Mouse (Mus musculus): ENCODE results near the gene Inafm1. TPM values are rescaled to one million over a fixed set of nuclear protein-coding genes. Genes with fewer than 3 reads are reported as not detected.
"Not testable (repeated sequence)": the region's sequence is repeated elsewhere in the genome, so short reads cannot be mapped to it uniquely, and the experiment has no call there.

Inafm1 gene
- polyA plus RNA-seq, 1 experiment from 2014 or later: 10.7 TPM

DNA sequence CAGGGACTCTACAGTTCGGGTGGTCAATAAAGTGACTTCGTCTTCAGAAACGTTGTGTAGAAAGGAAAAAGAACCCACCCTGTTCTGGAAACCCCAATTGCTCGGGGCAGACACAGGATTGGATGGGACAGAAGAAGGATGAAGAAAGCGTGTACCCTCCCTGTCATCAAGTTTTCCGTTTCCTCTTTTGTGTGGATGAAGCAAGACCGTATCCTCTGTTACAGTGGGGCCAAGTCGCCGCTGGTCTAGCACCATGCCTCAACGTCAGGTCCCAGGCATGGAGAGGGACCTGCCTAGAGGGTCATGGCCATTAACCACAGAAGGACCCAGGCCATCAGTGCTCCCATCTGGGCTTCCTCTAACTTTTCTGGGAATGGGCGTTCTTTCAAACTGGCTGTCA lies 15.6 kb downstream of the Inafm1 start:
- Histone ChIP-seq H3K4me1 (no peaks in the 10 kb centered on the region), H3K27me3 (replicated peaks) (no peaks in the 10 kb centered on the region), H3K4me3 (no peak overlapping the region), H3K9ac (no peak overlapping the region), H3K9me3 (no peaks in the 10 kb centered on the region), H3K27ac (replicated peaks) (no peak overlapping the region), H3K4me2 (no peak overlapping the region), H3K36me3 (no peaks in the 10 kb centered on the region)
- WGBS: 74% methylated on average over 11 of the region's 11 CpGs
- ATAC-seq (ENCODE audit: extremely low read depth, insufficient number of reproducible peaks, low FRiP score, low TSS enrichment): no peak

DNA sequence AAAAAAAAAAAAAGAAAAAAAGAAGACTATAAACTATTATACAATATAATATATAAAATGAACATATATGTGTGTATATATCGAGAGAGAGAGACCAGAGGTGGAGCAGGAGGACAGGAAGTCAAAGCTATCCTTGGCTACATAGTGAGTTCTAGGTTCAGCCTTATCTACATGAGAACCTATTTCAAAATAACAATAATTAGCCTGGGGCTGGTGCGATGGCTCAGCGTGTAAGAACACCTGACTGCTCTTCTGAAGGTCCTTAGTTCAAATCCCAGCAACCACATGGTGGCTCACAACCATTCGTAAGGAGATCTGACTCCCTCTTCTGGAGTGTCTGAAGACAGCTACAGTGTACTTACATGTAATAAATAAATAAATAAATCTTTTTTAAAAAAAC lies 17.5 kb downstream of the Inafm1 start:
- not testable (repeated sequence) for H3K27me3 ChIP-seq (replicated peaks); H3K9ac ChIP-seq; ATAC-seq (ENCODE audit: extremely low read depth, insufficient number of reproducible peaks, low FRiP score, low TSS enrichment); H3K4me3 ChIP-seq; H3K9me3 ChIP-seq; H3K27ac ChIP-seq (replicated peaks); H3K4me1 ChIP-seq; H3K36me3 ChIP-seq; H3K4me2 ChIP-seq
- WGBS: 76% methylated on average over 4 of the region's 4 CpGs

DNA sequence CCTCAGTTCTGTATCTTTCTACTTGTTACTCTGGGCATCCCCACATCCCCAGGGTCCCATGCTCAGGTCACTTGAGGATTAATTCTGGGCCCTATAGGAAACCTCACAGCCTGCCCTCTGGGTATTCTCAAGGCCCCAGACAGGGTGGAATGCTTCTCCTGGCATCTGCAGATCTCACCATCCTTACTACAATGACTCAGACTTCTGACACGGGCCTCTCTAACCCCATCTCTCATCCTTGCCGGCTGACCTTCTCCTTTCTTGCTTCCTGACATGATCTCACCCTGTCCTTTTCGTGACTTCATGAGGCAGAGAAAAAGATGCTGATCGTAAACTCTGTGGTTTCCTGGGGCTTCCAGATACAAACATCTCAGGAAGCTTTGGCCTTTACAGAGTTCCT lies 19.2 kb downstream of the Inafm1 start:
- no peak overlapping the region for H3K27ac ChIP-seq (replicated peaks)
- no peaks in the 10 kb centered on the region for H3K27me3 ChIP-seq (replicated peaks)
- no peak overlapping the region for H3K4me2 ChIP-seq
- no peaks in the 10 kb centered on the region for H3K4me1 ChIP-seq
- H3K9me3 ChIP-seq: no peaks in the 10 kb centered on the region
- H3K9ac ChIP-seq: no peak overlapping the region
- no peak overlapping the region for H3K4me3 ChIP-seq
- WGBS: 42% methylated on average over 4 of the region's 4 CpGs
- no peaks in the 10 kb centered on the region for H3K36me3 ChIP-seq
- ATAC-seq (ENCODE audit: extremely low read depth, insufficient number of reproducible peaks, low FRiP score, low TSS enrichment): no peak

DNA sequence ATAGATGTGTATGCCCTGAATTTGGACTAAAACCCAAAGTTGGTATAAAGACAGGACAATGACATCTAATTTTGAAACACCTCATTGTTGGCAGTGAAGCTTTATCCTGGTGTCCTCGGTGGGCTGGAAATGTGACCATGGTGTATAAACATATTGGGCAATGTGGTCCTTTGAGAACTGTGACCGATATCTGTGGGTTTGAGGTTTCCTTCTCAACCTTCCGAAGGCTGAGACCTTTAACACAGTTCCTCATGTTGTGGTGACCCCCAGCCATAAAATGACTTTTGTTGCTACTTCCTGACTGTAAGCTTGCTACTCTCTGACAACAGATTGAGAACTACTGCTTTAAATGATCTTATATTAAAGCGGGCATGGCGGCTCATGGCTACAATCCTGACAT lies 22.7 kb downstream of the Inafm1 start:
- H3K4me2 ChIP-seq: no peak overlapping the region
- WGBS: 79% methylated on average over 5 of the region's 5 CpGs
- H3K9me3 ChIP-seq: no peaks in the 10 kb centered on the region
- no peak for ATAC-seq (ENCODE audit: extremely low read depth, insufficient number of reproducible peaks, low FRiP score, low TSS enrichment)
- H3K4me3 ChIP-seq: no peak overlapping the region
- H3K4me1 ChIP-seq: no peaks in the 10 kb centered on the region
- no peak overlapping the region for H3K9ac ChIP-seq
- no peaks in the 10 kb centered on the region for H3K27me3 ChIP-seq (replicated peaks)
- no peaks in the 10 kb centered on the region for H3K36me3 ChIP-seq
- H3K27ac ChIP-seq (replicated peaks): no peak overlapping the region

DNA sequence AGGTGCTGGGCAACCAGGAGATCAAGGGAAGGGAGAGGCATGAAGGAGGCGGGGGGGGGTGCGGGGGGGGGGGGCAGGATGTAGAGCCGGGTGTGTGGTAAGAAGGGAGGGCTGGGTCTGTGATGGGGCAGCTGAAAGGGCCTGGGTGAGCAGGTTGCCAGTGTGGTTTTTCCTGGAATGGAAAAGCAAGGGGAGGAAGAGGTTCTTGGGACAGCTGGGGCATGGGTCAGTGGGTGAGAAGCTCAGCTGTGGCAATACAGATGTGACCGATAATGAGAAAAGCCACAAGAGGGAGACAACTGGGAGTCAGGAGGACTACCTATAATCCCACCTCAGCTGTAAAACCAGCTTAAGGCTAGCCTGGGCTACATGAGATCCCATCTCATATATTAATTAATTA lies 27.5 kb downstream of the Inafm1 start:
- Histone ChIP-seq H3K9ac (no peak overlapping the region), H3K36me3 (no peaks in the 10 kb centered on the region), H3K4me2 (no peak overlapping the region), H3K27me3 (replicated peaks) (no peaks in the 10 kb centered on the region), H3K4me3 (no peak overlapping the region), H3K4me1 (peaks cover 6% of the 10 kb centered on the region; the same call in 1 of the 2 replicates), H3K9me3 (no peaks in the 10 kb centered on the region), H3K27ac (replicated peaks) (no peak overlapping the region)
- 29% methylated on average over 3 of the region's 4 CpGs for WGBS
- no peak for ATAC-seq (ENCODE audit: extremely low read depth, insufficient number of reproducible peaks, low FRiP score, low TSS enrichment)

DNA sequence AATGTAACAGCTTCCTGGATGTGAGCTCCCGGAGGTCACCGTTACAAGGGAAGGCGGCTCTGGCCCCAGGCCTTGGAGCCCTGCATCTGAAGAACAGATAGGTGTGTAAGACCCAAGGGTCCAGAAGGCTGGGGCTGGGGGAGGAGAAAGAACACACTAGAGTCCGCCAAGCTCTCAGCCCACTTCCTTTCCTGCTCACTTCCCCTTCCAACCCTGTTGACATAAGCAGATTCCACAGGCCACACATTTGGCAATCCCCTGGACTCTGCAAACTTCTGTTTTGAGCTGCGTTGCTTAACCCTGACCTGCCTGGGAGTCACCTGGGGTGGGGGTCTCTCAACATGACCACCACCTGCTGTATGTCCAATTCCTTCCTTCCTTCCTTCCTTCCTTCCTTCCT lies 29.4 kb downstream of the Inafm1 start, which contains the start of gene C5ar2:
C5ar2 (minus strand) TSS at position 88 of the 400 bp plus-strand sequence.
- Histone ChIP-seq H3K4me1 (peaks cover 15% of the 10 kb centered on the region), H3K4me3 (no peak within 1 kb of the TSS), H3K36me3 (no peaks in the 10 kb centered on the region), H3K27me3 (replicated peaks) (no peaks in the 10 kb centered on the region), H3K4me2 (no peak within 1 kb of the TSS), H3K27ac (replicated peaks) (peak within 1 kb of the TSS; percentile 54; the same call in 1 of the 2 replicates), H3K9ac (no peak within 1 kb of the TSS), H3K9me3 (no peaks in the 10 kb centered on the region)
- 54% methylated on average over 5 of the region's 5 CpGs for WGBS
- ATAC-seq (ENCODE audit: extremely low read depth, insufficient number of reproducible peaks, low FRiP score, low TSS enrichment): no peak

DNA sequence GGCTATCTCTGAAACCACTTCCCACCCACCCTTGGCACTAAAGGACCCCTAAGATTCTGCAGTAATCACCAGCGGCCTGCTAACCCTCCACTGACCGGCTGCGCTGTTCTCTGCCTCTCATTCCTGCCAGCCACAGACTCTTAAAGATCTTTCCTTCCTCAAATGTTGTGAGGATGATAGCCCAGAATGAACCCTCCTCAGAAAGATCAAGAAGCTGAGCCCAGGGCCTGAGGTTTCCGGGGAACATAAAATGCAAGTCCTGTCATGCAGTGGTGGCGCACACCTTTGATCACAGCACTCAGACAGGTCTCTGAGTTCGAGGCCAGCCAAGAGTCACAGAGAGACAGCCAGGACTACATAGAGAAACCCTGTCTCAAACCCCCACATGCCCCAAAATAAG lies 31.2 kb downstream of the Inafm1 start:
- Histone ChIP-seq H3K27ac (replicated peaks) (0 out of 2 replicates have a peak overlapping the region, but pooled peaks have one; percentile 20), H3K4me3 (no peak overlapping the region)

DNA sequence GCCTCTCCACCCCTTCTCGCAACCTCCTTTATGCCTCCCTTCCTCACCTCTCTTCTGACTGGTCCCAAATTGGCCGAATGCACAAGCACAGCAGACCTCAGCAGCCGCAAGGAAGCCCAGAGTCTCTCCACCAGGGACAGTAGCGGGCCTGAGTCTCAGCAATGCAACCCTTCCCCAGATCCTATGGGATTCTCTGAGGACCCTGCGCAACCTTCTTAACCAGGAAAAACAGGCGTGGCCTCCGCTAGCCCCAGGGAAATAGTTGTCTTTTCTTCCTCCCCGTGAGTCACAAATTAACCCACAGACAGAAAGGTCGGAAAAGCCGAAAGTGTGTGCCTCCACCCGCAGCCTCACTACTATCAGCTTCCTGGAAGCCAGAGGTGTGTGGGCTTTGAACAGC lies 31.6 kb downstream of the Inafm1 start:
- Histone ChIP-seq H3K9ac (peak overlapping the region; percentile 1; the same call in 1 of the 2 replicates), H3K27me3 (replicated peaks) (no peaks in the 10 kb centered on the region), H3K36me3 (no peaks in the 10 kb centered on the region), H3K4me1 (peaks cover 15% of the 10 kb centered on the region), H3K4me2 (no peak overlapping the region), H3K4me3 (no peak overlapping the region), H3K27ac (replicated peaks) (0 out of 2 replicates have a peak overlapping the region, but pooled peaks have one; percentile 20), H3K9me3 (no peaks in the 10 kb centered on the region)
- WGBS: 43% methylated on average over 11 of the region's 11 CpGs
- no peak for ATAC-seq (ENCODE audit: extremely low read depth, insufficient number of reproducible peaks, low FRiP score, low TSS enrichment)

More for the DNA sequence above, 31.2 kb downstream of the Inafm1 start:
- Histone ChIP-seq H3K36me3 (no peaks in the 10 kb centered on the region), H3K9me3 (no peaks in the 10 kb centered on the region), H3K4me2 (no peak overlapping the region), H3K4me1 (peaks cover 15% of the 10 kb centered on the region), H3K9ac (no peak overlapping the region; the same call in 1 of the 2 replicates), H3K27me3 (replicated peaks) (no peaks in the 10 kb centered on the region)
- WGBS: 62% methylated on average over 6 of the region's 6 CpGs
- ATAC-seq (ENCODE audit: extremely low read depth, insufficient number of reproducible peaks, low FRiP score, low TSS enrichment): no peak

DNA sequence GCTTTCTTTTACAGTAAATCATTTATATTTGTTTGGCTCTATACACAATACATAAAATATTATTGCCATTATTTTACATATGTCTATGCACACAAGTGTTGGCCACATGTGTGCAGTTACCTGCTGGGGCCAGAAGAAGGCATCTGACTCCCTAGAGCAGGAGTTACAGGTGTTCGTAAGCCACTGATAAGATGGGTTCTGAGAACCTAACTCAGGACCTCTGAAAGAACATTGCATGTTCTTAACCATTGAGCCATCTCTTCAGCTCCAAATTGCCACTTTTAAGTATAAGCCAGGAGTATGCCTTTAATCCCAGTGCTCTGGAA lies 32.5 kb downstream of the Inafm1 start:
- Histone ChIP-seq H3K9ac (no peak overlapping the region), H3K36me3 (no peaks in the 10 kb centered on the region), H3K4me1 (peaks cover 15% of the 10 kb centered on the region), H3K4me2 (no peak overlapping the region), H3K9me3 (no peaks in the 10 kb centered on the region), H3K27me3 (replicated peaks) (no peaks in the 10 kb centered on the region), H3K27ac (replicated peaks) (0 out of 2 replicates have a peak overlapping the region, but pooled peaks have one; percentile 20), H3K4me3 (no peak overlapping the region)
- WGBS: 87% methylated on average over 1 of the region's 1 CpGs
- no peak for ATAC-seq (ENCODE audit: extremely low read depth, insufficient number of reproducible peaks, low FRiP score, low TSS enrichment)

DNA sequence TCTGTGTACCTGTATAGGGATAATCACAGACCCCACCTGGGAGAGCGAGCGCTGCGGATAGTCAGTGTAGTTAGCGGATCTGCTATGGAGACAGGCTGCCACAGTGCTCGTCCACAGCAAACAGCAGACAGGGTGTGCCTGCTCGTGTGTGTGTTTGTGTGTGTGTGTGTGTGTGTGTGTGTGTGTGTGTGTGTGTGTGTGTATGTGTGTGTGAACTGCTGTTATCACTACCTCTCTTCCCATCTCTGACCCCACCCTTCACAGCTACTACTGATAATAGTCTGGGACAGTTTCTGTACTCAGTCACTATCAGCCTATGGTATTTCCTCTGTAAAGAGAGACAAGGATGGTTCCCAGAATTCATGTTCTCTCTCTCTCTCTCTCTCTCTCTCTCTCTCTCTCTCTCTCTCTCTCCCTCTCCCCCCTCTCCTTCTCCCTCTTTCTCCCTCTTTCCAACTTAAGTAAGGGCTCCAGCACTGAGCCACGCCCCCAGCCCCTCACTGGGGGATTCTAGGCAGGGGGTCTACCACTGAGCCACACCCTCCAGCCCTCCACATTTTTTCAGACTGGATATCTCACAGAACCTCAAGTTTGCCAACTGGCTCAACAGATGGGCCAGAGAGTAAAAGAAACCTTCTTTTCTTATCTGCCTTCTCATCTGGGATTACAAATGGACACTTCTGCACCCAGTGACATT lies 33.0 kb downstream of the Inafm1 start:
- WGBS: 64% methylated on average over 7 of the region's 7 CpGs
- Histone ChIP-seq H3K9ac (no peak overlapping the region), H3K4me3 (no peak overlapping the region), H3K4me1 (peaks cover 15% of the 10 kb centered on the region), H3K4me2 (peak overlapping the region; percentile 43), H3K27ac (replicated peaks) (0 out of 2 replicates have a peak overlapping the region, but pooled peaks have one; percentile 61), H3K9me3 (no peaks in the 10 kb centered on the region), H3K36me3 (no peaks in the 10 kb centered on the region), H3K27me3 (replicated peaks) (no peaks in the 10 kb centered on the region)
- ATAC-seq (ENCODE audit: extremely low read depth, insufficient number of reproducible peaks, low FRiP score, low TSS enrichment): no peak

DNA sequence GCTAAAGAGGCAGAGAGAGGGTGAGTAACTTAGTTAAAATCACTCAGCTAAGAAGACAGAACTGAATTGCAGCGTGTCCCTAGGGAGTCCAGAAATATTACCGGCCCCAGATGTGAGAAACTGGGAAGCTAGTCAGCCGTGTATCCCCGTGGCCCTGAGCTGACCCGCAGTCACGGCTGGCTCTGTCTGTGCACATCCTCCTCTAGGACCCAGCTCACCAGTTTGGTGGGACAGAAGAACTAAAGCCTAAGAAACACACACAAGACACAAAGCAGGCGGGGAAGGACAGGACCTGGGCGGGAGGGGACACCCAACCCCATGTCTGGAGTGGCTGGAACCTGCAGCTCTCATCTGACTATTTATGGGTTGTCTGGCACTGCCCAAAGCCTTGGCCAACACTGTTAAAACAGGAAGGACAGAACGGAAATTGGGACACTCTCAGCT lies 33.8 kb downstream of the Inafm1 start:
- peaks cover 15% of the 10 kb centered on the region for H3K4me1 ChIP-seq
- no peaks in the 10 kb centered on the region for H3K9me3 ChIP-seq
- no peak for ATAC-seq (ENCODE audit: extremely low read depth, insufficient number of reproducible peaks, low FRiP score, low TSS enrichment)
- no peaks in the 10 kb centered on the region for H3K27me3 ChIP-seq (replicated peaks)
- H3K36me3 ChIP-seq: no peaks in the 10 kb centered on the region
- WGBS: 50% methylated on average over 9 of the region's 9 CpGs
- 0 out of 2 replicates have a peak overlapping the region, but pooled peaks have one; percentile 6 for H3K4me3 ChIP-seq
- H3K27ac ChIP-seq (replicated peaks): peak overlapping the region; percentile 61
- peak overlapping the region; percentile 43 for H3K4me2 ChIP-seq
- H3K9ac ChIP-seq: 0 out of 2 replicates have a peak overlapping the region, but pooled peaks have one; percentile 7

DNA sequence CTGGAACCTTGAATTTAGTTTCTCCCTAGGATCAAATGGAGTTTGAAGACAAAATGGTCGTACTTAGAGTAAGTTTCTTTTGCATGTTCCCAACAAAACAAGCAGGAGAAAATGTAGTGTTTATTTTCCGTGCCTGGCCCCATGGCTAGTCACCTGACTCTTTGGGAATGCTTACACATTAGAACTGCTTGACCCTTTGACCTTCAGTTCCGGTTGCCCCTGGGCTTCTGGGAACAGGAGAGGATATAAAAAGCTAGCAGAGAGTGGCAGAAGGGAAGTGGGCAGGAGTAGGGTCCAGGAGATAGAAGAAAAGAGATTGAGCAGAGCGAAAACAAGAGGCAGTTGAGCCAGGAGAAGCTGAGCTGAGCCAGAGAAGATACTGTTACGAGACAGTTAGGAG lies 43.5 kb downstream of the Inafm1 start:
- H3K9me3 ChIP-seq: peaks cover 6% of the 10 kb centered on the region
- peaks cover 9% of the 10 kb centered on the region for H3K27me3 ChIP-seq (replicated peaks)
- H3K36me3 ChIP-seq: no peaks in the 10 kb centered on the region
- ATAC-seq (ENCODE audit: extremely low read depth, insufficient number of reproducible peaks, low FRiP score, low TSS enrichment): no peak
- no peak overlapping the region for H3K4me2 ChIP-seq
- peaks cover 11% of the 10 kb centered on the region for H3K4me1 ChIP-seq
- H3K9ac ChIP-seq: no peak overlapping the region
- WGBS: 25% methylated on average over 5 of the region's 5 CpGs
- peak overlapping the region; percentile 38 for H3K27ac ChIP-seq (replicated peaks)
- no peak overlapping the region for H3K4me3 ChIP-seq
